Mouse (Mus musculus) urinary bladder, postnatal 25 days (tissue): ENCODE measurements at regions not wholly inside any gene's neighbourhood (a gene's known extent, or its start where the extent isn't known, plus 50 kb on each side); places are given as distances from the start of the nearest gene placed in this dataset.
"Not testable (repeated sequence)": the region's sequence is repeated elsewhere in the genome, so short reads cannot be mapped to it uniquely, and the experiment has no call there.

Experiments used
- DNase-seq: peaks from one replicate; pipeline ENCODE4 v3.0.0; 2022; ENCODE audit warnings: low spot score

DNA sequence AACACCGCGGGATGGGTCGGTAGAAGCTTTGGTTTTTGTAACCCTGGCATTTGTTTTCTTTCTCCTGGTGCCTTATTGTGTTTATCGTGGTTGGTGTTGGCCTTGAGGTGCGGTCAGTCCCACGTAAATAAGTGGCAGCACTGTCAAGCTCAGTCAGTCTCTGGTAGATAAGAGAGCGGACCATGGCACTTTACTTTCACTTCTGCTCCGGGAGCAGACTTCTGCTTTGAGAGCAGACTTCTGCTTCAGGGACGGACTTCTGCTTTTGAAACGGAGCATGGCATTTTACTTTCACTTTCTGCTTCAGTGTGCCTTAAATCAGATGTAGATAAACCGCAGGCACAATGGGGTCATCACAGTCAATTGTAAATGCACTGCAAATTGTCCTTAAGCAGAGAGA, 54.3 kb upstream of the Ccdc66 start:
- not testable (repeated sequence) for DNase-seq

DNA sequence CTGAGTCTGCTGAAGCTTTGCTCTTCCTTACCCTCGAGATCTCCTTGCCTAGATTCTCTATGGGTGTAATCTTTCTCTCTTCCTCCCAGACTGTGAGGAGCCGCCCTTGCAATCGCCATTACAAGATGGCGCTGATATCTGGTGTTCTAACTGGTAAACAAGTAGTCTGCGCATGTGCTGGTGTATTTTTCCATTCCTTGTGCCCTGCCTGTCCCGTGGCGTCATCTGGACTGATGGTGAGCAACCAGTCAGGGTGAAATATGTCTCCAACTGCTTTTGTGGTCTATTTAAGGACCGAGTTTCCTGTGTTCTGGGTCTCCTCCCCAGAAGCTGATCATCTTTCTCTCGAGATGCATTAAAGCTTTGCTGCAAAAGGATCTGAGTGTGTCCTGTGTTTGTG, 53.7 kb upstream of the Ccdc66 start:
- not testable (repeated sequence) for DNase-seq

DNA sequence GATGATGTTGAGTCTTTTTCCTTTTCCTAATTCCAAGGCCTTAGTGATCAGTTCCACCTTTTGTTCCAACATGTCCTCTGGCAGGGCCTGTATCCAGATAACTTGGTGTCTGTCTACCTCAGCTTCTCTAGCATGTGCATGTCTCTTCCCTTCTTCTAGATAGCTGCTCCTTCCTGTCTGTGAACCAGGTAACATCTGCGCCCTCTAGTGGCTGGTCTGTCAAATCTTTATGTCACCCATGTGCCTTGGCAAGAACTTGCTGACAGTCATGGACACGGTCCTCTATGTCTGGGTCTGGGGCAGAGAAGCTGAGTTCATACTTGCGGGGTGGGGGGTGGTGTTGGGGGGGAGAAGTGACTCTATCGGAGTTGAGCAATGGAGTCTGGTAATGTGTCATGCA, 52.2 kb upstream of the Ccdc66 start:
- DNase-seq, result peak; percentile 63

DNA sequence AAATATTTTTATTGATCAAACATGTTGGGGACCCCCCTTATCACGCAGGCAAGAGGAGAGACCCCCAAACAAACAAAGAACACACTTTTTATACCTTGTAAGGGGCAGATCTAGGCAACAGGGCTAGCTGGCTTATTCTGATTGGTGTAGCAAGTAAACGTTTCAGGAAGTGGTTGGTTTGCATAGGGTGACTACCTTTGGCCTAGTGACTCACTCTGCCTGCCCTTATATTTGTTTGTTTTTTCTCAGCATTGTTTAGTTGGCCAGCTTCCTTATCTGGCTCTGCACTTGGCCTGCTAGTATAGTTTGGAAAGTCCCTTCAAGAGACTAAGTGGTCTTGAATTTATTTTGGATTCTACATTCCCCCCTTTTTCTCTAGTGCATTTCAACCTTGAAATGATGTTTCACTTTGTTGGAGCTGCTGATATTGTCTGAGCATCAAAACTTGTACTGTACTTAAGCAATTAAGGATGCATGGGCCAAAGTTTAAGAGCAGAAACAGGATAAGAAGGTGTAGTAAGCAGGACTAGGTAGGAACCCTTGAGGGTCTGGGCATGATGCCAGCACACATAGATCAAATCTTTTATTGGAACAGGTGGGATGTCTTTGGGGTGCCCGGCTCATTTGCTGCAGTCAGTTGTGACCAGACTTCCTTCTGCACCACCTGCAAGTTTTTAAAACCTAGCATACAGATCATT, 50.7 kb upstream of the Ccdc66 start:
- no peak for DNase-seq
